Mouse (Mus musculus) 3T3-L1 (cell line): Measurements from ENCODE around the gene Gm4707.
"Not testable (repeated sequence)": the region's sequence is repeated elsewhere in the genome, so short reads cannot be mapped to it uniquely, and the experiment has no call there.

Experiments
- DNase-seq: peaks from one replicate; pipeline ENCODE4 v3.0.0-alpha.2; 2015; ENCODE audit warnings: low read depth, low spot score

The Gm4707 gene

DNA sequence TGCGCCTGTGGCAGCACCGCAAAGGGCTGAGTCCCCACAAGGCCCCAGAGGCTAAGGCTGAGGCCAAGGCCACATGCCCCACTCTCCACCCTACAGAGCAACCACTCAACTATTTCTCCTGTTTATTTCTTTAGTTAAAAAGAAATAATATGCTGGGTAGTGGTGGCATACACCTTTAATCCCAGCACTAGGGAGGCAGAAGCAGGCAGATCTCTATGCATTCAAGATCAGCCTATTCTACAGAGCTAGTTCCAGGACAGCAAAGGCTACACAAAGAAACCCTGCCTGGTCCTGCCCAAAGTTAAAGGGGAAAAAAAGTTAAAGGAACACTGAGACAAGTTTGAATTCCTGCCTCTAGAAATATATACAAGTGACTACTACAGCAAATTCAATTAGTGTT is at the start of gene Gm4707:
Gm4707 (minus strand) TSS at position 101 of the 400 bp plus-strand sequence.
- DNase-seq = no peak

- DNase-seq = no peak
Measured at GRCm38 (mm10) chr17:71506832-71507231, 47.1 kb upstream of the Gm4707 start.

DNA sequence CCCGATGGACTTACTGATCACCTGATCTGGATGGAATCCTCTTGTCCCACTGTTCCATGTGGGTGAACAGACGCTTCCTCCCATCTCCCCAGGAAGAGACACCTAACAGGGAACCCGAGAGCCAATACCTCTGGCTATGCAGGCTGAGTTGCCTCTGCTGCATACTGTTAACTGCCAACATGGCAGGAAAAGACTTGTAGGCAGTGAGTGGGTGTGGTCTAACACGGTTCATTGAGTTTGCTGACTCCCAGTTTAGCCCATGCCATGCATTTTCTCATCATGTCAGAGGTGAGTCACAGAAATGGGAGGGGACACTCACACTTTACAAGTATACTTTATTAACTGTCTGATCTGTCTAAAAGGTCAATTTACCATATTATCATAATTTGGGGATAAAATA is 36.1 kb upstream of the Gm4707 start:
- DNase-seq = peak; percentile 24

GRCm38 (mm10) chr17:71491332-71491686 is 31.6 kb upstream of the Gm4707 start:
- DNase-seq = no peak

DNA sequence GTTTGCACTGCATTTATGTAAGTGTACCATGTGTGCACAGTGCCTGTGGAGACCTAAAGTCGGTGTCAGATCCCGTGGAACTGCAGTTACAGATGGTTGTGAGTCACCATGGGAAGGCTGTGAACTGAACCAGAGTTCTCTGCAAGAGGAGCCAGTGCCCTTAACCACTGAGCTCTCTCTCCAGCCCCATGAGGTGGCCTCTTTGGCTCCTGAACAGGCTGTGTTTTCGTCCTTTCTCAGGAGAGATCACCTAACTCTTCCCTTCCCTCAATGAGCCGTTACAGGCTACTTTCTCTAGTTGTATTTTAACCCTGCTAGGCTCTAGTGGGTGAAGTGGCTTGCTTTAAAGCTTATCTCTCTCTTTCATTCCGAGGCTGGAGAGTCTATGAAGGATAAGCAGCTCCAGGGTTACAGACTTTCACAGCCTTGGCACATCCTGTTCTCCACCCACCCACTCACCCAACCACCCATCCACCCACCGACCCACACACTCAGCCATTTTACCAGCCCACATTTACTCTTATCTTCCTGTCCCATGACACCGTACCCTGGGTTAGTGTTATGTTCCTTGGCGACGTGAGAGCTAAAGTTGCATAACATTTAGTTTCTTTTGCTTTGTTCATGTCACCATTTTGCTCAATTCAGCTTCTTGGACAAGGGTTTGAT is 31.1 kb upstream of the Gm4707 start:
- DNase-seq = no peak

GRCm38 (mm10) chr17:71489703-71490461 is 30.2 kb upstream of the Gm4707 start:
- DNase-seq = no peak

DNA sequence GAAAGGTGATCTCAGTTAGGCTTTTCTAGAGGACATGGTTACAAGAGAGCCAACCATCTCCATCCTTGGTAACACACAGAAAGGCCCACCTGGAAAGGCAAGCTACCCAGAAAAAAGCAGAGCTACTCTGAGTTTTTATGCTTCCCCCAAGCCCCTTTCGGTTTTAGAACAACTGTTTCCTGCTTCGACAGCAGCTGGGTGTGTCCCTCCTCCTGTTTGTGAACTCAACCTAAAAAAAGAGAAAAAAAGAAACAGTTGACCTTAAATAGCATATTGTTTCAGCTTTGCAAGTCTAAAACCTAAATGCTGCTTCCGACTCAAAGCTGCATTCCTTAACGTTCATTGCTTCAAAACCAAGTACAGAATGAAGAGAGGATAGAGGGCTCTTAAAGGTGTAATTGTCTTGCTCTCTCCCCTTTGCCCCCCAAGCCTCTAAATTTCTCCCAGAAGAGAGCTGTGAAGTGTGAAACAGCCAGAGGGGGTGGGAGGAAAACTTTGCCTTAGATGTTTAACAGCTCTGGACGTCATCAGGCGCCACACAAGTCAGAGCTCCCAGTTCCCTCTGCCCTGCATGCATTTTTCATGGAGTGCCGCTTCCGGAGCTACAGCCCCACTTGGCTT is 26.6 kb upstream of the Gm4707 start:
- DNase-seq = no peak

- DNase-seq = no peak
Measured at GRCm38 (mm10) chr17:71485791-71486230, 26.1 kb upstream of the Gm4707 start.

DNA sequence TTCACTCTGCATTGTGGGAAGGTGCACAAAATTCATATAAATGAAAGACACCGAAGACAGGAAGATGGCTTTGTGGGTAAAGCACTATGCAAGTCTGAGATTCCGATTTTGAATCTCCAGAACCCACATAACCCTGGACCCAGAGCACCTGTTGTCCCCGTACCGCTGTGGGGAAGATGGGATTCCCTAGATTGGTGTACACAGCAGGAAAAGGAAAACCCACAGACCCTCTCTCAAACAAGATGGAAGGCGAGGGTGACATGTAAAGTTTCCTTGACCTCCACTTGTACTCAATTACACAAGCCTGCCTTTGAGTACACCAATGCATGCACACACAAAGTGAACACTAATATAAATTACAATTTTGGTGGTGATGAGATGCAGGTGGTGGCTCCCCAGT is 25.0 kb upstream of the Gm4707 start:
- no peak for DNase-seq

GRCm38 (mm10) chr17:71483418-71484060 is 23.8 kb upstream of the Gm4707 start:
- DNase-seq = peak; percentile 38

DNA sequence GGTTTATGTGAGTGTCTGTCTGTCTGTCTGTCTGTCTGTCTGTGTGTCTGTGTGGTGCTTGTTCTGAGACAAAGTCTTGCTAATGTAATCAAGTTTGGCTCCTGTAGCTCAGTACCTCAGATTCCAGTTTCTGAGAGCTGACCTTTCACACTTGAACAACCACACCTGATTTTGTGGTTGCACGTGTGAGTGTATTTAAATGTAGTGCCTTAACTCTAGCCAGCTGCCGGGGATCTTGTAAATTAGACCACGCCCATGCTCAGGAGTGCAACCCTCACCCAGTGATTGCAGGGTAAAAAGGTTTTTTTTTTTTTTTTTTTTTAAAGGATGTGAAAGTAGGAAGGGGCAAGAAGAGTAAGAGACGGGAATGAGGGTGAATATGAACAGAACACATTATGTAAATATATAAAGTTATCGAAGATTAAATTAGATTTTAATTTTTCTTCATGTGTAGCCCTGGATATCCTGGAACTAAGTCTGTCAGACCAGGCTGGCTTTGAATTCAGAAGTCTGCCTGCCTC is 19.7 kb upstream of the Gm4707 start:
- DNase-seq = no peak

DNA sequence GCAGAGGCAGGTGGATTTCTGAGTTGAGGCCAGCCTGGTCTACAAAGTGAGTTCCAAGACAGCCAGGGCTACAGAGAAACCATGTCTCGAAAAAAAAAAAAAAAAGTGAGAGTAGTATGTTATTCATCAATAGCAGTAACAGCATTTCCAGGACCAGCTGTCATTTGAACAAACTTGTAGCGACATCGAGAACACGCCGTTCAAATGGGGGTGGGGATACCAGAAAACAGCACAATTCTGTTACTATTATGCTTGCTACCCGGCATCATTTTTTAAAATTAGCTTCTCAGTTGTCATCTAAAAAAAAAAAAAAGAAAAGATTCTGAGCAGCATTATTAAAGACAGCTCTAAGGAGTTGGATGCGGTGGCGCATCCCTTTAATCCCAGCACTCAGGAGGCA is 17.8 kb upstream of the Gm4707 start:
- no peak for DNase-seq

DNA sequence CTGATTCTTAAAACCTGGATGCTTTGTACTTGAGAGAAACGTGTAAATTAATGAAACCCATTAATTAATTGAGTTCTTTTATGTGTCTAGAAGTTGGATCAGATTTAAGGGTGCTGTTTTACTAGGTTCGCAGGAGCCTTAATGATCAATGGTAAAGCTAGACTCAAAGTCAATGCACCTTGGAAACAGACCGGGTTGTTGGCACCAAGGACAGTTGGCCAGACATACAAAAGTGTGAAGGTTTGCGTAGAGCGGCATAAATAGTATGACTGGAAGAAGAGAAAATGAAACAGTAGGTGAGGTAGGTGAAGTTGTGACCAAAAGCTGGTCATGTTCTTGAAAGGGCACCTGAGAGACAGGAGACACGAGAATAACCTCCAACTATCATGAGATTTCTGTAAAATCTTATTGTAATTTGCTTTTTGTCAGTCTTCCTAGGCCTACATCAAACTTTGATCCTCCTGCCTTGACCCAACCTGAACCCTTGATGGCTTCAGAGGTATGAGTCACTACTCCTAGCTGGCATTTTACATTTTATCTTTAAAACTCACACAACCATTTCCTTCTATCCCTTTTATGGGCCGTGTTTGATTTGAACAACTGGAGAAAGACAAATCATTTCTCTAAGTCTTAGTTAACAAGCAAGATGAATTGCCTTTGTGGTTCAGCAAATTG is 16.8 kb upstream of the Gm4707 start:
- peak; percentile 23 for DNase-seq

DNA sequence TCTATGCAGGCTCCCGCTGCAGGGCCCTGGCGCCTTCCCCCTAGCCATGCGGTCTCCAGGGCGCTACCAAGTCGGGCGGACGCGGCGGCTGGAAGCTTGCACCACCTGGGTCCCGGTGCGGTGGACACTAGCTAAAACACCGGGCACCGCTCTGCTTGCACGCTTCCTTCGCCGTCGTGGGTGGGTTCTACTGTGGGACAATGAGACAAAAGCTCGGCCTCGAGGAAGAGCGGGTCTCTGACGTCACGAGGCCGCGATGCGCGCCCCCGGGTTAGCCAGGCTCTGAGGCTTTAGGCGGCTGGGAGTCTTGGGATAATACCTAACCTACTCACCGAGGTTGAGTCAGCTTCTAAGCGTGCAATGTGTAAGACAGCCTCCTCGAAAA is 16.0 kb upstream of the Gm4707 start:
- peak; percentile 83 for DNase-seq

GRCm38 (mm10) chr17:71474762-71475704 is 15.3 kb upstream of the Gm4707 start, which contains the start of gene Smchd1:
Gene Smchd1, minus strand, starts transcription at chr17:71475343.
- DNase-seq = peak; percentile 92

DNA sequence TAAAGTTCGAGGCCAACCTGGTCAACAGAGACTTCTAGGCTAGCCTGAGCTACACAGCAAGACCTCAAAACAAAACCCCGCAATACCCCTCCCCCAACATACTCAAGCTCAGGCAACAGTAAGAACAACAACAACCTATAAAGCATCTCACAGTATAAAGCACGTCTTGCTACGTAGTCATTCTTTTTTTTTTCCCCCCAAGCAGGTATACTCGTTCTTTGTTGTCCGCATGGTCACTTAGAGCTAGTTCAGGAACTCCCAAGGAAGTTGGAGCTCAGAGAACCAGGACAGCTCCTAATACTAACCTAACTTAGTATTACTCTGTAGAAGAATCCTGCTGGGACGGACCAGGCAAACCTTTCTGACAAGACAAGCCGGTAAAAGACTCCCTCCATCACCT is 14.4 kb upstream of the Gm4707 start:
- peak; percentile 41 for DNase-seq

DNA sequence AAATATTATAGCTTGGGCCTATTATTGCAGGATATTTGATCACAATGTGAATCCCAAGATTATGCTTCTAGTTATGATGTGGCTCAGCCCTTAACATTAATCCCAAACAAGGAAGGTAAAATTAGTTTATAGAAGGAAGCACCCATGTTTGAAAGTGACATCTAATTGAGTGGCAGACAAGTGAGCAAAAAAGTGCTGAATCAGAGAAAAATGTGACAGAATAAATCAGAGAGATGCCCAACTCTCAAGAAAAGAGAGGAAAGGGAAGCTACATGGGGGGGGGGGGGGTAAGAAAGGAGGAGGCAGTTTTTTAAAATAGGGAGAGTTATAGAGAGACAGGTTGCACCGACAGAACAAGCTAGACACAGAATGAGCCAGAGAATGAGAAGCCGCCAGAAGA is 11.5 kb upstream of the Gm4707 start:
- no peak for DNase-seq

DNA sequence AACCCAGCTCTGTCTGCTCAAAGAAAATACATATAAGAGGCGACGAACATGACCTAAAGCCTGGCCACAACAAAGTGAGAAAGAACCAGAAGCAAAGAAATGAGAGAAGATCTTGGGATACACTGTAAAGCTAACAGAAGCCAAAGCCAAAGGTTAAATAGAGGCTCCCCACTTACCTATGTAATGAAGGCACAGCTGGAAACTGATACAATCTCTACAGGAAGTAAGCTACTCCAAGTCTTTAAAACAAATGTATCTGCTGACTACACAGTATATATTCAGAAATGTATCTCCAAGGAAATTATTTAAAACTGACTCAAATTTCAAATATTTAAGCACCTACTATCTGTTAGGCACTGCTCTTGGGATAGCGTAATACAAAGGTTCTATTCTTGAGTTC is 594 bp upstream of the Gm4707 start:
- no peak for DNase-seq

- not testable (repeated sequence) for DNase-seq
Measured at GRCm38 (mm10) chr17:71457361-71457760, 2.4 kb downstream of the Gm4707 start.

DNA sequence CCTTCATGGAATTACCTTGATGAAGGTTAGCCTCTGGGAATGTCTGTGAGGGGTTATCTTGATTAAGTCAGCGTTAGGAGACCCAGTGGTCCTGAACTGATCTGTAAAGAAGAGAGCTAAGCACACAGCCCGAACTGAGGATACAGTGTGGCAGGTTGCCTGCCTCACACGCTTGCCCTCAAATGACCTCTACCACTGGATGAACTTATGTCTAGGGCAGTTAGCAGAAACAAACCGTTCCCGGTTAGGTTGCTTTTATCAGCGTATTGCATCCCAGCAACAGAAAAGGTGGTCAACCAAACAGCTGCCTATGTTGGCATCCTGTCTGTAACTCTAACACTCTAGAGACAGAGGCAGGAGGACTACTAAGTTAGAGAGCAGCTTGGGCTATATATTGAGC is 14.5 kb downstream of the Gm4707 start:
- DNase-seq = no peak
